ENCODE assay signal across 8 mouse cellular contexts in the genomic region with DNA sequence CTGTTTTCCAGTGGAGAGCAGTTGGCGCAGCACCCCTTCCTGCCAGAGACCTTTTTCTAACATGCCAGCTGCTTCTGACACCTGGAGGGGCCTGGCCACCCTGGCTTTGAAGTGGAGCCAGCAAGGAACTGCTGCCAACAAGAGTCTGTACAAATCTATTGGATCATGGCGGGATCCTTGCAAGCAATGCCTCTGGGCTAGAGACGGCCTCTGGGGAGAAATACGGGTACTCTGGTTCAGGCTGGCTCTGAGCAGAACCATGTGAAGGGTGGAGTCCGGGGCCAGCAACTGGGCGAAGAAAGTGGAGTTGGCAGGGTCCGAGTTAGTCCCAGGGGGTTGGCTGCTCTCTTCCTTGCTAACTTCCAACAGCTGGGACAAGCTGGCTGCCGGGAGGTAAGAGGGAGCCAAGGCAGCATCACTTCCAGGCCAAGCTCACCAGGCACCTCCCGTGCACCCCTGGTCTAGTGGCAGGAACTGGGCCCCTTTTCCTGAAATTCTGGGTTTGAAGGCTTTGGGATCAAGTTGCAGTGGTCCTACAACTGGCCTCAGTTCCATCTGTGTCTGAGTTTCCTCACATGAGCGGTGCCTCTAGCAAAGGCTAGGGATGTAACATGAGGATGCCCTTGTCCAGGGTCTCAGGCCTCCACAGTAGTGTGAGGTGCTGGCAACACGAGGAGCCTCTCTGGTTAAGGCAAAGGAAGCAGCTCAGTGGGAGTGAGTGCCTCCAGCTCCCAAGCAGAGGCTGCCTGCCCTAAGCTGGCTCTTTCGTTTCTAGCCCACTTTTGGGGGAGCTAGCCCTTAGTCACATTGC. TPM values are rescaled to one million over a fixed set of nuclear protein-coding genes. Genes with fewer than 3 reads are reported as not detected.
DNase-seq lines count a peak whose midpoint lies in the region; ATAC-seq lines count a peak whose summit lies in the region.

No protein-coding gene starts in this region.

- no peak overlapping the region for H3K27ac ChIP-seq in midbrain, embryonic 14.5 days (replicated peaks; ENCODE audit: low read depth, low read length)
- no peak overlapping the region for H3K27ac ChIP-seq in midbrain, embryonic 11.5 days (ENCODE audit: low read depth, low read length)

- H3K4me3 ChIP-seq in midbrain, embryonic 14.5 days (replicated peaks; ENCODE audit: low read depth, low read length): no peak overlapping the region
- H3K4me3 ChIP-seq in midbrain, embryonic 11.5 days (ENCODE audit: low read depth, low read length): no peak overlapping the region

- no peak overlapping the region for H3K9ac ChIP-seq in midbrain, embryonic 14.5 days (replicated peaks; ENCODE audit: low read length)
- no peak overlapping the region for H3K9ac ChIP-seq in midbrain, embryonic 11.5 days (ENCODE audit: low read length)

- DNase-seq in adrenal gland, adult 2 months: peak; percentile 74
- no peak for DNase-seq in adrenal gland, adult 18-20 months (ENCODE audit: low spot score in 2 of 2)
- DNase-seq in midbrain, embryonic 14.5 days: peak; percentile 23
- DNase-seq in midbrain, embryonic 11.5 days (ENCODE audit: low spot score, missing footprints): no peak
- DNase-seq in gastrocnemius, postnatal 36 days: peak; percentile 60 to 62
- DNase-seq in ovary, postnatal 36 days (ENCODE audit: low spot score): peak; percentile 45
- DNase-seq in frontal cortex, postnatal 36 days (ENCODE audit: low spot score in 2 of 2): no peak

- intact Hi-C loops in gastrocnemius, postnatal 36 days (cut with DNase I): no loop called here

- no peak overlapping the region for H3K4me2 ChIP-seq in midbrain, embryonic 14.5 days (ENCODE audit: low read length)
- no peak overlapping the region for H3K4me2 ChIP-seq in midbrain, embryonic 11.5 days

- 0 out of 2 replicates have a peak, but pooled peaks cover 2% of the 10 kb centered on the region for H3K36me3 ChIP-seq in midbrain, embryonic 14.5 days (ENCODE audit: control insufficient read depth, insufficient read depth, low read length)
- H3K36me3 ChIP-seq in midbrain, embryonic 11.5 days (ENCODE audit: control insufficient read depth, insufficient read depth, low read length): no peaks in the 10 kb centered on the region

- ATAC-seq in midbrain, embryonic 14.5 days (ENCODE audit: low FRiP score, low TSS enrichment): no peak
- ATAC-seq in midbrain, embryonic 11.5 days (ENCODE audit: low FRiP score): no peak
- ATAC-seq in megakaryocyte, adult 5-6 weeks (ENCODE audit: poor library complexity, severe bottlenecking): no peak

- no peaks in the 10 kb centered on the region for H3K4me1 ChIP-seq in midbrain, embryonic 14.5 days (ENCODE audit: control insufficient read depth, insufficient read depth, low read length)
- no peaks in the 10 kb centered on the region for H3K4me1 ChIP-seq in midbrain, embryonic 11.5 days (ENCODE audit: control insufficient read depth, insufficient read depth, low read length)

- no peaks in the 10 kb centered on the region for H3K9me3 ChIP-seq in midbrain, embryonic 14.5 days (ENCODE audit: control insufficient read depth, low read length)
- no peaks in the 10 kb centered on the region for H3K9me3 ChIP-seq in midbrain, embryonic 11.5 days (ENCODE audit: control insufficient read depth, low read length)

- WGBS in midbrain, embryonic 14.5 days: 84% methylated on average over 12 of the region's 12 CpGs
- WGBS in midbrain, embryonic 11.5 days: 83% methylated on average over 12 of the region's 12 CpGs

- H3K27me3 ChIP-seq in midbrain, embryonic 14.5 days (ENCODE audit: control insufficient read depth, insufficient read depth, low read length): no peaks in the 10 kb centered on the region
- H3K27me3 ChIP-seq in midbrain, embryonic 11.5 days (ENCODE audit: control insufficient read depth, insufficient read depth, low read length): no peaks in the 10 kb centered on the region

RNA-seq across cellular contexts. Expression of gene Arfgap2, which starts 26.6 kb away (rescaled TPM):
- total RNA-seq in adrenal gland, adult 2 months (2021): 10 to 100 TPM; 89.3 to 92.3 TPM
- 34.1 and 53.6 TPM in 2 replicates for polyA plus RNA-seq in adrenal gland, adult 2 months (2012; rRNA removed)
- total RNA-seq in adrenal gland, adult 18-20 months (2021): 100 to 1,000 TPM in 1 of 2 experiments, 10 to 100 TPM in 1; 94.6 to 107 TPM
- 64.2 and 71.8 TPM in 2 replicates for polyA plus RNA-seq in midbrain, embryonic 14.5 days (2014; fragmentation: Nextera tagmentation; extraction: Ambion mirVana)
- polyA plus RNA-seq in midbrain, embryonic 11.5 days (2014; fragmentation: Nextera tagmentation; extraction: Ambion mirVana): 85.7 and 86.6 TPM in 2 replicates
- total RNA-seq in gastrocnemius, postnatal 36 days (2021): 100 to 1,000 TPM; 131 to 132 TPM
- 24.7 and 27.2 TPM in 2 replicates for total RNA-seq in megakaryocyte, adult 5-6 weeks (2015)
- 26.9 and 27.1 TPM in 2 replicates for total RNA-seq in megakaryocyte, adult 5-6 weeks (2017)

RNA-seq across cellular contexts. Expression of gene Pacsin3, which starts 35.6 kb away (rescaled TPM):
- 100 to 1,000 TPM in 1 of 2 experiments, 10 to 100 TPM in 1; 82.8 to 101 TPM for total RNA-seq in adrenal gland, adult 2 months (2021)
- polyA plus RNA-seq in adrenal gland, adult 2 months (2012; rRNA removed): 56.5 and 69.2 TPM in 2 replicates
- total RNA-seq in adrenal gland, adult 18-20 months (2021): 100 to 1,000 TPM in 1 of 2 experiments, 10 to 100 TPM in 1; 35.7 to 130 TPM
- 8.2 and 11.4 TPM in 2 replicates for polyA plus RNA-seq in midbrain, embryonic 14.5 days (2014; fragmentation: Nextera tagmentation; extraction: Ambion mirVana)
- 20.9 and 24.3 TPM in 2 replicates for polyA plus RNA-seq in midbrain, embryonic 11.5 days (2014; fragmentation: Nextera tagmentation; extraction: Ambion mirVana)
- total RNA-seq in gastrocnemius, postnatal 36 days (2021): 100 to 1,000 TPM; 333 to 372 TPM
- not detected in 2 replicates for total RNA-seq in megakaryocyte, adult 5-6 weeks (2015)
- total RNA-seq in megakaryocyte, adult 5-6 weeks (2017): 0.29 TPM in 1 of 2 replicates, not detected in the other

RNA-seq across cellular contexts. Expression of gene Ddb2, which starts 54.6 kb away (rescaled TPM):
- total RNA-seq in adrenal gland, adult 2 months (2021): 1 to 10 TPM; 8.1 to 8.3 TPM
- polyA plus RNA-seq in adrenal gland, adult 2 months (2012; rRNA removed): 12.4 and 12.5 TPM in 2 replicates
- 1 to 10 TPM; 8.2 to 8.4 TPM for total RNA-seq in adrenal gland, adult 18-20 months (2021)
- 10.6 and 14.6 TPM in 2 replicates for polyA plus RNA-seq in midbrain, embryonic 14.5 days (2014; fragmentation: Nextera tagmentation; extraction: Ambion mirVana)
- polyA plus RNA-seq in midbrain, embryonic 11.5 days (2014; fragmentation: Nextera tagmentation; extraction: Ambion mirVana): 7.9 and 8.2 TPM in 2 replicates
- 1 to 10 TPM; 2.1 to 2.6 TPM for total RNA-seq in gastrocnemius, postnatal 36 days (2021)
- total RNA-seq in megakaryocyte, adult 5-6 weeks (2015): 7.7 and 8.8 TPM in 2 replicates
- total RNA-seq in megakaryocyte, adult 5-6 weeks (2017): 7.3 TPM in 2 replicates

Comparison
In these comparisons a context has a peak if more than half of its experiments do, and no peak if none do; other contexts are left out.
1. DNase-seq: peak in adrenal gland, adult 2 months (single experiment), midbrain, embryonic 14.5 days (single experiment), gastrocnemius, postnatal 36 days (2 of 2) and ovary, postnatal 36 days (single experiment); none in adrenal gland, adult 18-20 months (0 of 2), midbrain, embryonic 11.5 days (single experiment) and frontal cortex, postnatal 36 days (0 of 2).
2. RNA of gene Pacsin3, which starts 35.6 kb away (total RNA-seq): 333 to 372 TPM in gastrocnemius, postnatal 36 days, 35.7 to 130 TPM in adrenal gland, adult 18-20 months and 82.8 to 101 TPM in adrenal gland, adult 2 months; 0.29 TPM in megakaryocyte, adult 5-6 weeks; every median in the first group is over 10 times any median in the second.